Mouse (Mus musculus) cerebellum, postnatal 36 days (tissue): ENCODE data around the gene Frzb.

Experiments used
- DNase-seq, 2 experiments: peaks; one replicate each; pipeline ENCODE4 v3.0.0; 2021 to 2022; ENCODE audit warnings: mixed read lengths in 2 of 2

Frzb gene

GRCm38 (mm10) chr2:80423116-80423515 lies 24.3 kb downstream of the Frzb start:
- no peak for DNase-seq

GRCm38 (mm10) chr2:80421990-80422389 lies 25.4 kb downstream of the Frzb start:
- no peak for DNase-seq

GRCm38 (mm10) chr2:80416286-80416685 lies 31.1 kb downstream of the Frzb start:
- no peak for DNase-seq

GRCm38 (mm10) chr2:80414387-80414786 lies 33.0 kb downstream of the Frzb start:
- no peak for DNase-seq

- DNase-seq = no peak
These were observed 34.3 kb downstream of the Frzb start for GRCm38 (mm10) chr2:80413124-80413523.

- DNase-seq = no peak
These were observed 37.4 kb downstream of the Frzb start for GRCm38 (mm10) chr2:80409893-80410574.

GRCm38 (mm10) chr2:80404770-80405169 lies 42.7 kb downstream of the Frzb start:
- no peak for DNase-seq

GRCm38 (mm10) chr2:80398595-80399099 lies 48.8 kb downstream of the Frzb start:
- DNase-seq = no peak

GRCm38 (mm10) chr2:80396864-80397263 lies 50.6 kb downstream of the Frzb start:
- no peak for DNase-seq

- DNase-seq = no peak
These were observed 51.4 kb downstream of the Frzb start for GRCm38 (mm10) chr2:80396057-80396456.

- DNase-seq = no peak
These were observed 59.1 kb downstream of the Frzb start for GRCm38 (mm10) chr2:80388341-80388740.

- DNase-seq = no peak
These were observed 59.8 kb downstream of the Frzb start for GRCm38 (mm10) chr2:80387668-80388067.

GRCm38 (mm10) chr2:80386255-80386654 lies 61.2 kb downstream of the Frzb start:
- DNase-seq = no peak

GRCm38 (mm10) chr2:80384447-80384846 lies 63.0 kb downstream of the Frzb start:
- DNase-seq = no peak

- no peak for DNase-seq
These were observed 67.6 kb downstream of the Frzb start for GRCm38 (mm10) chr2:80379848-80380247.

- no peak for DNase-seq
These were observed 72.5 kb downstream of the Frzb start for GRCm38 (mm10) chr2:80374892-80375291.

GRCm38 (mm10) chr2:80371458-80371857 lies 76.0 kb downstream of the Frzb start:
- DNase-seq = no peak
